Mouse (Mus musculus) limb, embryonic 12.5 days (tissue): ENCODE measurements around the gene Catspere2. TPM values are rescaled to one million over a fixed set of nuclear protein-coding genes. Genes with fewer than 3 reads are reported as not detected.
"Not testable (repeated sequence)": the region's sequence is repeated elsewhere in the genome, so short reads cannot be mapped to it uniquely, and the experiment has no call there.

Experiments used
- ATAC-seq: fragments of 200-750 bp; cut with Nextera tagmentation; 2 replicates; pipeline ENCODE4 v1.8.0; 2017; ENCODE audit warnings: low read depth, moderate TSS enrichment; ENCODE audit not compliant: insufficient number of reproducible peaks, insufficient read depth, low FRiP score, low TSS enrichment
- H3K27ac ChIP-seq: fragments of 300-500 bp; sonication (generic); 2 replicates; pipeline ENCODE4 v1.5.1; 2016; ENCODE audit warnings: mild to moderate bottlenecking, moderate library complexity
- H3K27me3 ChIP-seq: fragments of 300-500 bp; sonication (generic); 2 replicates; pipeline ENCODE4 v1.6.1; 2016; ENCODE audit warnings: mild to moderate bottlenecking, moderate library complexity
- H3K36me3 ChIP-seq: fragments of 300-500 bp; sonication (generic); 2 replicates; pipeline ENCODE4 v1.6.1; 2016; ENCODE audit warnings: mild to moderate bottlenecking, moderate library complexity
- H3K4me1 ChIP-seq: fragments of 300-500 bp; sonication (generic); replicated peaks from 2 replicates; pipeline ENCODE4 v1.6.1; 2016
- H3K4me2 ChIP-seq: fragments of 300-500 bp; sonication (generic); 2 replicates; pipeline ENCODE4 v1.6.1; 2016; ENCODE audit warnings: mild to moderate bottlenecking, moderate library complexity
- H3K4me3 ChIP-seq: fragments of 300-500 bp; sonication (generic); replicated peaks from 2 replicates; pipeline ENCODE4 v1.5.1; 2016; ENCODE audit warnings: mild to moderate bottlenecking
- H3K9ac ChIP-seq: fragments of 300-500 bp; sonication (generic); replicated peaks from 2 replicates; pipeline ENCODE4 v1.6.1; 2016; ENCODE audit warnings: mild to moderate bottlenecking, moderate library complexity
- H3K9me3 ChIP-seq: fragments of 300-500 bp; sonication (generic); 2 replicates; pipeline ENCODE4 v1.6.1; 2016; ENCODE audit warnings: mild to moderate bottlenecking, moderate library complexity
- WGBS: fragments of 180-500 bp; shearing (Covaris S2); methylation state at CpG from one replicate; pipeline ENCODE4 v1.1.7; 2016; 5-methylcytosine and 5-hydroxymethylcytosine counted together
- polyA plus RNA-seq: library from polyadenylated mRNA; unstranded; fragments of >200 nt; fragmentation: Nextera tagmentation; extraction: Ambion mirVana; gene quantifications from 2 replicates; pipeline ENCODE4 v1.2.1, GENCODE M21; 2016

Gene Catspere2
- 0.09 and 0.13 TPM in 2 replicates for polyA plus RNA-seq

DNA sequence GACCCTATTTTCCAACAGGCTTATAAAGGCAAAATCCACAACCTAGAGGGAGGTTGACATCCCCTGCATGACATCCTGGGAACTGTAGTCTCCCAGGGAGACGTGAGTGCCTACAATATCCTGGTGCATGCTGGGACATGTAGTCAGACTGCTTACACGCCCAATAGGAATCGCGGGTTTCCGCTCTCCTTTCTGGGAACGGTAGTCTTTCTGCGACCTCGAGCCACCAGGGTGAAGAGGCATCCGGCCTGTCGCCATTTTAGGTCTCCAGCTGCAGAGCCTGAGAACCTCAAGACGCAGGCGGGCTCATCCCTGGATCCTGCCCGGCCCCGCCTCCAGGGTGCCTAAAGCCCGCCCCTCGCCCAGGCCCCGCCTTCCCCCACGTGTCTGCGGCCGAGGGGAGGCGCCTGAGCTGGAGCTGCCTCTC is at the start of gene Catspere2:
Gene Catspere2, plus strand, starts transcription at position 400 of the 427 bp plus-strand sequence.
- peak; percentile 98 for ATAC-seq
- not testable (repeated sequence) for H3K27ac ChIP-seq, H3K36me3 ChIP-seq, H3K4me1 ChIP-seq, H3K9me3 ChIP-seq, H3K27me3 ChIP-seq
- peak within 1 kb of the TSS; percentile 62 for H3K4me2 ChIP-seq
- H3K9ac ChIP-seq: 0 out of 2 replicates have a peak within 1 kb of the TSS, but pooled peaks have one; percentile 45
- H3K4me3 ChIP-seq: peak within 1 kb of the TSS; percentile 61
- under 1% methylated on average over 20 of the region's 21 CpGs for WGBS

DNA sequence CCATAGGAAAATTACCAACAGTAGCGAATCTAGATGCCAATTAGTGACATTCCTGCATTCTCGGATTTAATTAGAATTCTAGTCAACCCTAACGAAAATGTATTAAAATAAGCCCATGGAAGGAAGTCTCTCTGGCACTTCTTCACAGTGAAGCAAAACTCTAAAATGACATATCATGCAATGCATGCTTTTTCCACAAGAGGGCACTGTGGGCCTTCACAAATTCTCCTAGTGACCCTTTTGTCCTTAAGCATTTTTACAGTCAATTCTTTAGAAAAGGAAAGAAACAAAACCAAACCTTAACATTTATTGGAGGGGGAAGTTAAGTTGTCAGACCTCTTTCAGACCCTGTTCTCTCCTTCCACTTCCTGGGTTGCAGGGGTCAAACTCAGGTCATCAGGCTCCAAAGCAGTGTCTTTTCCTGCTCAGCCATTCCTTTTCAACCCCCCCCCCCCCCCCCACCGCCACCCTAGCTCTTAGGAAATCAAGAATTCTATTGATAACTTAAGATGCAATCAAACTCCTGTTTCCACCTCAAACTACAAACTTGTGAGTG is 42.7 kb upstream of the Catspere2 start:
- not testable (repeated sequence) for H3K4me1 ChIP-seq, H3K9ac ChIP-seq, ATAC-seq, H3K4me2 ChIP-seq, H3K27ac ChIP-seq, H3K9me3 ChIP-seq, H3K27me3 ChIP-seq, H3K4me3 ChIP-seq, H3K36me3 ChIP-seq
- WGBS: 4% methylated on average over 3 of the region's 4 CpGs

DNA sequence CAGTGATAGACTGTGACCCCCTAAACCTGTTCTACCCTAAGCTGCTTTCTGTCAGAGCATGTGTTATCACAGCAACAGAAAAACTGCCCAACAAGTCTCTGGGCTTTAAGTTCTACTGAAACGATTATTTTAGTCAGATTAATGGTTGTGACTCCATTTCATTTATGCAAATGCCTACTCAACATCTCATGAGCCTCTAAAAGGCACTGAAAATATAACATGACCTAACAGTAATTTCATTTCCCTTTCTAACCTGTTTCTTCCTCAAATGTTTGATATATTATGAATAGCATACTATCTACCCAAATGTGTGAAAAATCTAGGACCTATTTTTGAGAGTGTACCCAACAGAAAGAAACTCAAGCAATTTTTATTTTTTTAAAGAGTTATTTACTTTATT is 1.9 kb upstream of the Catspere2 start:
- ATAC-seq: no peak
- Histone ChIP-seq H3K4me3 (no peak overlapping the region), H3K27me3 (no peaks in the 10 kb centered on the region), H3K4me2 (no peak overlapping the region), H3K9ac (no peak overlapping the region), H3K27ac (no peak overlapping the region), H3K4me1 (no peaks in the 10 kb centered on the region), H3K9me3 (no peaks in the 10 kb centered on the region), H3K36me3 (no peaks in the 10 kb centered on the region)
- WGBS: 78% methylated on average over 1 of the region's 1 CpGs

DNA sequence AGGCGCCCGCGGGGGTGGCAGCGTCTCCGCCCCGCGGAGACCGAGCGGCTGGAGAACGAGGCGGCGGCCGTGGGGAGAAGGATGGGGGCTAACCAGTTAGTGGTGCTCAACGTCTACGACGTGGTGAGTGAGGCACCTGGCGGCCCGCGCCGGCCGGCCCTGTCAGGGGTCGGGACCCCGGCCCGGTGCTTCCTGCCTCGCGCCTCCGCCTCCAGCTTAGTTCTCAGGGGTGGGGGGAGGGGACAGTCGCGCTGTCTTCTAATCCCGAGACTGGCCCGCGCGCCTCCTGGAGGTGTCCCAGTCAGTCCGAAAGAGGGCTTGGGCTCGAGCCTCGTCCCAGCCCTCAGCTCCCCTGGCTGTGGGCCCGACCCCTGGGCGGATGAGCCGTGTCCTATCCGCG is 359 bp downstream of the Catspere2 start:
- H3K4me1 ChIP-seq, H3K36me3 ChIP-seq, H3K27me3 ChIP-seq, H3K9me3 ChIP-seq, H3K27ac ChIP-seq: not testable (repeated sequence)
- Histone ChIP-seq H3K9ac (0 out of 2 replicates have a peak overlapping the region, but pooled peaks have one; percentile 45), H3K4me2 (peak overlapping the region; percentile 62), H3K4me3 (peak overlapping the region; percentile 61)
- ATAC-seq: peak; percentile 48
- WGBS: under 1% methylated on average over 22 of the region's 41 CpGs

DNA sequence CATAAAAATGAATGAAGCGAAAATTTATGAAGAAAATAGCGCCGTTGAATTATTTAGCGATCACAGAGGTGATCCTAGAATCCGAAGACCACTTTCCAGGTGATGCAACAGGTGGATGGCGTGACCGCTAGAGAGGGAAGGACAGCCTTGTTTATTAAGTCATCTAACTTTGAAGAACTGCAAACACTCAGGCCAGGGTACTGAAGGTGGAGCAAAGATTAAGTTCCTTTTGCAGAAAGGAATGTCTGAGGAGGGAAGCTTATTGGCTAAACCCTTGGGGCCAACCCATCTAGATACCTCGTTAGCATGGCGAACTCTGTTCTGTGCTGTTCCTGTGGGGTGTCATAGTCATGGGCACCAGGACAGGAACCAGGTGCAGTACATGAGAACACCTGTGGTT is 983 bp downstream of the Catspere2 start:
- H3K4me1 ChIP-seq: no peaks in the 10 kb centered on the region
- no peak overlapping the region for H3K27ac ChIP-seq
- no peaks in the 10 kb centered on the region for H3K36me3 ChIP-seq
- H3K4me2 ChIP-seq: peak overlapping the region; percentile 43
- no peak for ATAC-seq
- no peak overlapping the region for H3K9ac ChIP-seq
- peak overlapping the region; percentile 18; the same call in 1 of the 2 replicates for H3K4me3 ChIP-seq
- 62% methylated on average over 9 of the region's 9 CpGs for WGBS
- H3K27me3 ChIP-seq: no peaks in the 10 kb centered on the region
- no peaks in the 10 kb centered on the region for H3K9me3 ChIP-seq

DNA sequence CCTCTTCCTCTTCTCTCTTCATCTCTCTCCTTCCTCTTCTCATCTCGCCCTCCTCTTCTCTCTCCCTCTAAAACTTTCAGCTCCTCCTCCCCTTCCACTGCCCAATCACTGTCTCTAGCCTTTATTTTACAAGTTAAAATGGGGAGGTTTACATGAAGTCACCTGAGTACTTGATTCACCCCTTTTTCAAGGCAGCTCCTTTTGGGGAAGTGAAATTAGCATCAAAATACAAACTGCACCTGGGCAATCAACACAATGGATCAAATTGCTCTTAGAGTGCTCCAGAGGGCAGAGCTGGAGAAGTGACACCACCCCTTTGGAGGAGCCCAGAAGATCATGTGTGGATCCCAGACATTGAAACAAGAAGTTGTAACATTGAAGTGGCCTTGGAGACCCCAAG is 4.3 kb downstream of the Catspere2 start:
- H3K36me3 ChIP-seq, ATAC-seq, H3K4me2 ChIP-seq, H3K4me3 ChIP-seq, H3K27me3 ChIP-seq, H3K27ac ChIP-seq, H3K4me1 ChIP-seq, H3K9ac ChIP-seq, H3K9me3 ChIP-seq: not testable (repeated sequence)
- WGBS: 77% methylated on average over 1 of the region's 1 CpGs

DNA sequence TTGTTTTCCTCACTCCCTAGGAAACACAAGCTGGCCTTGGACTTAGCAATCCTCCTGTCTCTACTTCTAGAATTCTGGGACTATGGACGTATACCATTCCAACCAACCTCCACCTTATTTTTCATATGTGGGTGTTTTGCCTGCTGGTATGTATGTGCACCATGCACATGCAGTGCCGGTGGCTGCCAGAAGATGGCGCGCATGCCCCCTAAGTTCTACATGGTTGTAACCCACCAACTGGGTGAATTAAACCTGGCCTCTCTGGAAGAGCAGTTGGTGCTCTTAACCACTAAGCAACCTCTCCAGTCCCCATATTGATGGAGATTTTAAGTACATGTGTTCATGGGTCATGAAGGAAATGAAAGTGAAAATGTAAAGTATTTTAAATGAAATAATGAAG is 89.6 kb downstream of the Catspere2 start:
- 54% methylated on average over 4 of the region's 4 CpGs for WGBS
- not testable (repeated sequence) for H3K36me3 ChIP-seq, H3K4me3 ChIP-seq, H3K27ac ChIP-seq, H3K9ac ChIP-seq, H3K9me3 ChIP-seq, H3K27me3 ChIP-seq, H3K4me1 ChIP-seq, ATAC-seq, H3K4me2 ChIP-seq

DNA sequence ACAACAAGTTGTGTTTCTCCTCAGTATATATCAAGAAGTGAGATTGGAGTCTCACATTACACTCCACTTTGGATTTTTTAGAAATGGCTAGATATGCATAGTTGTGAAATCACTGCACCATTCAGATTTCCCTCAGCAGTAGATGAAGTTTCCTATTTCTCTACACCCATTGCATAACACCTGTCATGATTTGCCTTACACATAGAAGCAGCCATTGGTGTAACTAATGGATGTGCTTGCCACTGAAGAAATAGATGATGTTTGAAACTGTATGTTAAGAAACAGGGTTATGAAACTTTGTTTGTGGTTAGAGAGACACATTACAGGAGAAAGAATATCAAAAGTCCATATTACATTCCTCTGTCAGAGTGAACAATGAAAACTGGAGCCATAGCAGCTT is 114.6 kb downstream of the Catspere2 start:
- not testable (repeated sequence) for H3K36me3 ChIP-seq, H3K4me2 ChIP-seq, H3K27ac ChIP-seq, H3K9me3 ChIP-seq, H3K9ac ChIP-seq, H3K4me3 ChIP-seq, H3K4me1 ChIP-seq, ATAC-seq, H3K27me3 ChIP-seq

DNA sequence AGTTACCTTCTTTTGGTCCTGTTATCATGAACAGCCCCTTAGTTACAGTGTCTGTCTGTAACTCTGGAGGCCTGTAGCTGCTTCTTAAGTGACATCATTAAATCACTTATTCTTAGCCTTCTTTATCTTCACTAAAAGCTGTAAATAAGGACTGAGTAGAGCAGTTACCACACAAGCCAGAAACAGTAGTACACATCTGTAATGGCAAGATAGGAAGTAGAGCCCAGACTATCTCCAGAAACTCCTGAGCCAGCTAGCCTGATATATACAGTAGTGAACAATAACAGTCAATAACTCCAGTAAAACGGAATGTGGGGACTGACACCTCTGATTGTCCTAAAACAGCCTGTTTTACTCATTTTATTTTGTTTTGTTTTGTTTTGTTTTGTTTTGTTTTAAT is 125.3 kb downstream of the Catspere2 start:
- H3K4me2 ChIP-seq, H3K9me3 ChIP-seq, H3K36me3 ChIP-seq, H3K4me1 ChIP-seq, ATAC-seq, H3K4me3 ChIP-seq, H3K27ac ChIP-seq, H3K27me3 ChIP-seq, H3K9ac ChIP-seq: not testable (repeated sequence)
- WGBS: 85% methylated on average over 1 of the region's 1 CpGs

DNA sequence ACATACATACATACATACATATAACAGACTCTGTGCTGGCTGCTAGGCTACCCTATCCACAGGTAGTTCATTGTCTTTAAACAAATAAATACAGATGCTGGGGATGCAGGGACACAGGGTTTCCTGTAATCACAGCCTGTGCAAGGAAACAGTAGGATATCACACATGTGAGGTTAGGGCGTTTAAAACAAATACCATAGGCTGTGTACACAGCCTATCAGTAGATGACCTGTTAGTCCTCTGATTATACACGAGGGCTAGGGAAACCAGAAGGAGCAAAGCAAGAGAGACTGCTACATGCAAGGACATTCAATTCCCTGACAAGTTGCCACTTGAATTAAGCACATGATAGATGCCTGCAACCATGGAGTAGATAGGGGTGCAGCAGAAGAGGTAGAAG is 139.0 kb downstream of the Catspere2 start:
- H3K4me2 ChIP-seq, H3K36me3 ChIP-seq, H3K4me3 ChIP-seq, H3K27me3 ChIP-seq, ATAC-seq, H3K27ac ChIP-seq, H3K9me3 ChIP-seq, H3K9ac ChIP-seq, H3K4me1 ChIP-seq: not testable (repeated sequence)
- 63% methylated on average over 2 of the region's 2 CpGs for WGBS

DNA sequence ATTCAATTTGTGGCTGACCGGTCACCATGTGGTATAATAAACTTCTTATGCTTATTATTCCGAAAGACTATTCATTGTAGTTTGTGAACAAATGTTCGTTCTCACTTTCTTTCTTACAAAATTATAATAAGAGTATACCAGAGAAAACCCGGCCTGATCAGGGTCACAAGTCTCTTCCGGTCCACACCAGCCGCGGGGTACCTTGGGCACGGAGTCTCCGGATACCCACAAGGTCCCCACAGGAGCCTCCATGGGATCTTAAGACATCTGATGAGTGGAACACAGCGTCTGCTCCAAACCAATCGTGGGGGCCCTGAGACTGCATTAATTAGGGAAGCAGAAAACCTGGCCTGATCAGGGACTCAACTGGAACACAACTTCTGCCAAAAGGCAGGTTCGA is 151.1 kb downstream of the Catspere2 start:
- H3K27ac ChIP-seq: no peak overlapping the region
- ATAC-seq: no peak
- no peaks in the 10 kb centered on the region for H3K36me3 ChIP-seq
- H3K9ac ChIP-seq: no peak overlapping the region
- H3K4me1 ChIP-seq: no peaks in the 10 kb centered on the region
- no peaks in the 10 kb centered on the region for H3K9me3 ChIP-seq
- no peaks in the 10 kb centered on the region for H3K27me3 ChIP-seq
- H3K4me3 ChIP-seq: no peak overlapping the region
- no peak overlapping the region for H3K4me2 ChIP-seq
- WGBS: 97% methylated on average over 12 of the region's 12 CpGs

DNA sequence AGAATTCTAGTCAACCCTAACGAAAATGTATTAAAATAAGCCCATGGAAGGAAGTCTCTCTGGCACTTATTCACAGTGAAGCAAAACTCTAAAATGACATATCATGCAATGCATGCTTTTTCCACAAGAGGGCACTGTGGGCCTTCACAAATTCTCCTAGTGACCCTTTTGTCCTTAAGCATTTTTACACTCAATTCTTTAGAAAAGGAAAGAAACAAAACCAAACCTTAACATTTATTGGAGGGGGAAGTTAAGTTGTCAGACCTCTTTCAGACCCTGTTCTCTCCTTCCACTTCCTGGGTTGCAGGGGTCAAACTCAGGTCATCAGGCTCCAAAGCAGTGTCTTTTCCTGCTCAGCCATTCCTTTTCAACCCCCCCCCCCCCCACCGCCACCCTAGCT is 163.3 kb downstream of the Catspere2 start:
- not testable (repeated sequence) for H3K27ac ChIP-seq, H3K27me3 ChIP-seq, ATAC-seq, H3K4me3 ChIP-seq, H3K9me3 ChIP-seq, H3K36me3 ChIP-seq, H3K4me2 ChIP-seq, H3K4me1 ChIP-seq, H3K9ac ChIP-seq
- WGBS: 29% methylated on average over 2 of the region's 2 CpGs
